Mouse (Mus musculus): ENCODE results near the gene Agpat3. TPM values are rescaled to one million over a fixed set of nuclear protein-coding genes. Genes with fewer than 3 reads are reported as not detected.
A peak's percentile ranks its signal among the peaks of the same experiment; 100 is the strongest.

Gene Agpat3
- total and polyA plus RNA-seq, 2 experiments = 132 to 351 TPM

DNA sequence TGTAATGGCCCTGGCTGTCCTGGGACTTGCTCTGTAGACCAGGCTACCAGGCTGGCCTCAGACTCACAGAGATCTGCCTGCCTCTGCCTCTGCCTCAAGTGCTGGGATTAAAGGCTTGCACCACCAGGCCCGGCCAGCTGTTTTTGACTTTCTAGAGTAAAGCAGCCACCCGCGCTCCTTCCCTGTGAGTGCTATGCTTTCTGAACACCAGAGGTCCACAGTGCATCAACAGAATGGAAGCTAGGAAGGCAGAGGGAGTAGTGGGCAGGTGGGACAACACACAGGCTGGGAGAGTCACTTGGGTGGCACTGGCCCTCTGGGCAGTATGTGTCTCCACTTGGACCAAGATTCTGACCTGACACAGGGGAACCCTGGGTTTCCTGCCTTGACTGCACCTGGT, 43.1 kb upstream of the Agpat3 start:
- no peaks in the 10 kb centered on the region for H3K79me2 ChIP-seq (ENCODE audit: control insufficient read depth, insufficient read depth, low read length)
- no peak for DNase-seq (ENCODE audit: extremely low read depth, low read depth, low spot score)
- 98% methylated on average over 3 of the region's 3 CpGs for WGBS

GRCm38 (mm10) chr10:78392072-78392471, 39.8 kb upstream of the Agpat3 start:
- TF ChIP-seq CTCF (IDR thresholded peaks at IDR 0.05; ENCODE audit: low read depth, low read length) (peak; percentile 94), POLR2A (IDR thresholded peaks at IDR 0.05; ENCODE audit: extremely low read depth, insufficient read depth, low read length) (no peak)
- no peaks in the 10 kb centered on the region for H3K79me2 ChIP-seq (ENCODE audit: control insufficient read depth, insufficient read depth, low read length)
- H3K9ac ChIP-seq (ENCODE audit: low read depth, low read length) = no peak overlapping the region
- H3K36me3 ChIP-seq (ENCODE audit: control insufficient read depth, insufficient read depth, low read length) = no peaks in the 10 kb centered on the region
- 3% methylated on average over 18 of the region's 18 CpGs for WGBS
- DNase-seq (ENCODE audit: extremely low read depth, low read depth, low spot score) = peak; percentile 46
- H3K27ac ChIP-seq (replicated peaks; ENCODE audit: insufficient read depth, low read depth, low read length) = no peak overlapping the region
- no peaks in the 10 kb centered on the region; the same call in 1 of the 2 replicates for H3K27me3 ChIP-seq (ENCODE audit: control insufficient read depth, insufficient read depth, low read length)
- H3K4me3 ChIP-seq (ENCODE audit: insufficient read depth, low read depth, low read length) = no peak overlapping the region
- peaks cover 2% of the 10 kb centered on the region; the same call in 1 of the 2 replicates for H3K4me1 ChIP-seq (ENCODE audit: control insufficient read depth, insufficient read depth, low read length)

More for the DNA sequence above, 43.1 kb upstream of the Agpat3 start:
- Histone ChIP-seq H3K4me1 (ENCODE audit: control insufficient read depth, insufficient read depth, low read length) (peaks cover 2% of the 10 kb centered on the region; the same call in 1 of the 2 replicates), H3K27ac (replicated peaks; ENCODE audit: insufficient read depth, low read depth, low read length) (no peak overlapping the region), H3K4me3 (ENCODE audit: insufficient read depth, low read depth, low read length) (no peak overlapping the region), H3K27me3 (ENCODE audit: control insufficient read depth, insufficient read depth, low read length) (no peaks in the 10 kb centered on the region; the same call in 1 of the 2 replicates), H3K9ac (ENCODE audit: low read depth, low read length) (no peak overlapping the region), H3K36me3 (ENCODE audit: control insufficient read depth, insufficient read depth, low read length) (no peaks in the 10 kb centered on the region)
- TF ChIP-seq CTCF (IDR thresholded peaks at IDR 0.05; ENCODE audit: low read depth, low read length) (no peak), POLR2A (IDR thresholded peaks at IDR 0.05; ENCODE audit: extremely low read depth, insufficient read depth, low read length) (no peak)

- TF ChIP-seq CTCF (IDR thresholded peaks at IDR 0.05; ENCODE audit: low read depth, low read length) (no peak), POLR2A (IDR thresholded peaks at IDR 0.05; ENCODE audit: extremely low read depth, insufficient read depth, low read length) (no peak)
- no peak for DNase-seq (ENCODE audit: extremely low read depth, low read depth, low spot score)
- no peak overlapping the region for H3K27ac ChIP-seq (replicated peaks; ENCODE audit: insufficient read depth, low read depth, low read length)
- 66% methylated on average over 4 of the region's 4 CpGs for WGBS
- H3K4me3 ChIP-seq (ENCODE audit: insufficient read depth, low read depth, low read length) = no peak overlapping the region
- H3K36me3 ChIP-seq (ENCODE audit: control insufficient read depth, insufficient read depth, low read length) = no peaks in the 10 kb centered on the region
- H3K4me1 ChIP-seq (ENCODE audit: control insufficient read depth, insufficient read depth, low read length) = peaks cover 2% of the 10 kb centered on the region; the same call in 1 of the 2 replicates
- H3K79me2 ChIP-seq (ENCODE audit: control insufficient read depth, insufficient read depth, low read length) = no peaks in the 10 kb centered on the region
- no peaks in the 10 kb centered on the region; the same call in 1 of the 2 replicates for H3K27me3 ChIP-seq (ENCODE audit: control insufficient read depth, insufficient read depth, low read length)
- H3K9ac ChIP-seq (ENCODE audit: low read depth, low read length) = no peak overlapping the region
Measured at GRCm38 (mm10) chr10:78390982-78391470, 38.7 kb upstream of the Agpat3 start.

DNA sequence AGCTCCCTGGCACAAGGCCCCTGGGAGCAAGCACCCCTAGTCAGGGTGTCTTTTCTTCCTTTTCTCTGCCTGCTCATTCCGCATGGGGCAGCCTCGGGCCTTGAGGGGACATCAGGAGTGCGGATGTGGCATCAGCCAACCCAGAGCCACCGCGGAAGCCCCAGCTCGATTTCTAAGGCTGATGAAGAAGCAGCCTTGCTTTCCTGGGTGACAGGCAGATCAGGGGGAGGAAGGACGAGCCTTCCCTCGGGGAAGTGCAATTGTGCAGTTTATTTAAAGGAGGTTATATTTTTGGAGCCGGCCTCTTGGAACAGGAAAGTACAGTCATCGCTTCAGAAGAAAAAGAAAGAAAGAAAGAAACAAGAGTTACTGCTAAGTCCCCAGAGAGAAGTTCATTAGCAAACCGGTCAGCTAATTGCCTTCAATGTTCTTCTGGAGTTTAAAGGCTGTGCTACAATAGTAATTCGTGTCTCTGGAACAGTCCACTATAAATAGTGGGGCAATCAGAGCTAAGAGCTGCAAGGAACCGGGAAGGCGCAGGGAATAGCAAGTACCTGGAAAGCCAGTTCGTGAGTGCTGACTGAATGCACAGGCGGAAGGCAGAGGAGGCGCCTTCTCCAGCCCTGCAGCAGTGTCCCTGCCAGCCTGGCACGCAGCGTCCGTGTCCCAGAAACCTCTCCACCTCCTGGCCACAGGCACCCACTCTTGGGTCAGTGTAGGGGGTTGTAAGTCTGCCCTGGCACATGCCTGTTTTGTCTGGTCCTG, 36.1 kb upstream of the Agpat3 start:
- Histone ChIP-seq H3K9ac (ENCODE audit: low read depth, low read length) (no peak overlapping the region), H3K4me1 (ENCODE audit: control insufficient read depth, insufficient read depth, low read length) (peaks cover 2% of the 10 kb centered on the region; the same call in 1 of the 2 replicates), H3K36me3 (ENCODE audit: control insufficient read depth, insufficient read depth, low read length) (no peaks in the 10 kb centered on the region), H3K27ac (replicated peaks; ENCODE audit: insufficient read depth, low read depth, low read length) (no peak overlapping the region), H3K4me3 (ENCODE audit: insufficient read depth, low read depth, low read length) (no peak overlapping the region), H3K79me2 (ENCODE audit: control insufficient read depth, insufficient read depth, low read length) (no peaks in the 10 kb centered on the region), H3K27me3 (ENCODE audit: control insufficient read depth, insufficient read depth, low read length) (no peaks in the 10 kb centered on the region; the same call in 1 of the 2 replicates)
- TF ChIP-seq POLR2A (IDR thresholded peaks at IDR 0.05; ENCODE audit: extremely low read depth, insufficient read depth, low read length) = no peak
- no peak for TF ChIP-seq CTCF (IDR thresholded peaks at IDR 0.05; ENCODE audit: low read depth, low read length)
- no peak for DNase-seq (ENCODE audit: extremely low read depth, low read depth, low spot score)
- WGBS = 74% methylated on average over 20 of the region's 20 CpGs

DNA sequence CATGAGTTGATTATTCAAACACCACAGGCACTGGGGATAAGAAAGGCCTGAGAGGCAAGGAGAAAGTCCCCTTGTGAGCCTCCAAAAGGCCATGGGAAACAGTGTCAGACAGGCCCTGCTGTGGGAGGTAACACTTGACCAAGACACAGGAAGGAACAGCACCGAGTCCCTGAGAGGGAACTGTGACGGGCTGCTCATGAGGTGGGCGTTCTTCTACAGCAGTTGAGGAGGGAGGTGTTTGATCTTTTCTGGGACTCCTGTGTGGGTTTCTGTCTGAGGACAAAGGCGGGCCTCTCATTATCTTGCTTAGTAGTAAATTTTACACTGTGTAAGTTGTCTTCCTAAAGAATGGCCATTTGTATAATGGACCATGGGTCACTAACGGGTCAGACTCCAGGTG, 33.2 kb upstream of the Agpat3 start:
- no peaks in the 10 kb centered on the region for H3K4me1 ChIP-seq (ENCODE audit: control insufficient read depth, insufficient read depth, low read length)
- DNase-seq (ENCODE audit: extremely low read depth, low read depth, low spot score) = no peak
- TF ChIP-seq POLR2A (IDR thresholded peaks at IDR 0.05; ENCODE audit: extremely low read depth, insufficient read depth, low read length) (no peak), CTCF (IDR thresholded peaks at IDR 0.05; ENCODE audit: low read depth, low read length) (no peak)
- H3K4me3 ChIP-seq (ENCODE audit: insufficient read depth, low read depth, low read length) = no peak overlapping the region
- H3K79me2 ChIP-seq (ENCODE audit: control insufficient read depth, insufficient read depth, low read length) = no peaks in the 10 kb centered on the region
- 86% methylated on average over 5 of the region's 5 CpGs for WGBS
- no peaks in the 10 kb centered on the region for H3K27me3 ChIP-seq (ENCODE audit: control insufficient read depth, insufficient read depth, low read length)
- H3K9ac ChIP-seq (ENCODE audit: low read depth, low read length) = no peak overlapping the region
- no peak overlapping the region for H3K27ac ChIP-seq (replicated peaks; ENCODE audit: insufficient read depth, low read depth, low read length)
- no peaks in the 10 kb centered on the region for H3K36me3 ChIP-seq (ENCODE audit: control insufficient read depth, insufficient read depth, low read length)

DNA sequence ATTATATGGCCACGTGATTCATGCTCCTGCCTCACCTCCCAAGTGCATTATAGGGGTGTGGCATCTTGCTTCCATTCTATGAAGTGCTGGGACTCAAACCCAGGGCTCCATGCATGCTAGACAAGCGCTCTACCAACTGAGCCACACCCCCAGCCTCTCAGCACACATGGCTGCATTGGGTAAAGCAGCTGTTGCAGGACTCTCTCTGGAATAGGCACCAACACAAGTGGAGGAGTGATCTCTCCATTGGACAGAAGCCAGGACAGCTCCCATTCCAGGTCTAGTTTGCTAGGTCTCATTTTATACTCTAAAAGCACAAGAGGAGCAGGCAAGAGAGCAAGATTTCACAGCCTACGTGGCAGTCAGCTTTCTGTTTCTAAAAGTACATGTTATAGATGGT, 31.3 kb upstream of the Agpat3 start:
- no peaks in the 10 kb centered on the region for H3K36me3 ChIP-seq (ENCODE audit: control insufficient read depth, insufficient read depth, low read length)
- H3K4me3 ChIP-seq (ENCODE audit: insufficient read depth, low read depth, low read length) = no peak overlapping the region
- no peaks in the 10 kb centered on the region for H3K27me3 ChIP-seq (ENCODE audit: control insufficient read depth, insufficient read depth, low read length)
- no peak overlapping the region for H3K9ac ChIP-seq (ENCODE audit: low read depth, low read length)
- no peaks in the 10 kb centered on the region for H3K79me2 ChIP-seq (ENCODE audit: control insufficient read depth, insufficient read depth, low read length)
- no peak overlapping the region for H3K27ac ChIP-seq (replicated peaks; ENCODE audit: insufficient read depth, low read depth, low read length)
- no peaks in the 10 kb centered on the region for H3K4me1 ChIP-seq (ENCODE audit: control insufficient read depth, insufficient read depth, low read length)
- DNase-seq (ENCODE audit: extremely low read depth, low read depth, low spot score) = no peak
- no peak for TF ChIP-seq CTCF (IDR thresholded peaks at IDR 0.05; ENCODE audit: low read depth, low read length)
- TF ChIP-seq POLR2A (IDR thresholded peaks at IDR 0.05; ENCODE audit: extremely low read depth, insufficient read depth, low read length) = no peak
- 83% methylated on average over 3 of the region's 3 CpGs for WGBS
